Mouse (Mus musculus) hindbrain, postnatal 0 days (tissue): ENCODE measurements around the gene Hpcal4. TPM values are rescaled to one million over a fixed set of nuclear protein-coding genes. Genes with fewer than 3 reads are reported as not detected.

Experiments
- ATAC-seq: fragments of 200-750 bp; cut with Nextera tagmentation; 2 replicates; pipeline ENCODE4 v1.8.0; 2017; ENCODE audit warnings: mild to moderate bottlenecking, moderate TSS enrichment, moderate library complexity
- DNase-seq: peaks from one replicate; pipeline ENCODE4 v3.0.0-alpha.2; 2015; ENCODE audit warnings: low spot score
- H3K27ac ChIP-seq: fragments of 300-500 bp; sonication (generic); 2 replicates; pipeline ENCODE4 v1.5.1; 2014; ENCODE audit warnings: mild to moderate bottlenecking
- H3K27me3 ChIP-seq: fragments of 300-500 bp; sonication (generic); 2 replicates; pipeline ENCODE4 v1.6.1; 2014; ENCODE audit warnings: low read length, mixed read lengths; ENCODE audit not compliant: insufficient read depth
- H3K36me3 ChIP-seq: fragments of 300-500 bp; sonication (generic); 2 replicates; pipeline ENCODE4 v1.6.1; 2014; ENCODE audit warnings: low read length, mixed read lengths; ENCODE audit not compliant: insufficient read depth
- H3K4me1 ChIP-seq: fragments of 300-500 bp; sonication (generic); 2 replicates; pipeline ENCODE4 v1.6.1; 2014; ENCODE audit warnings: antibody characterized with exemption, low read length, mixed read lengths; ENCODE audit not compliant: insufficient read depth
- H3K4me2 ChIP-seq: fragments of 300-500 bp; sonication (generic); 2 replicates; pipeline ENCODE4 v1.6.1; 2014; ENCODE audit warnings: low read depth, mild to moderate bottlenecking, low read length, moderate library complexity, mixed read lengths
- H3K4me3 ChIP-seq: fragments of 300-500 bp; sonication (generic); 2 replicates; pipeline ENCODE4 v1.5.1; 2014; ENCODE audit warnings: low read length
- H3K9ac ChIP-seq: fragments of 300-500 bp; sonication (generic); replicated peaks from 2 replicates; pipeline ENCODE4 v1.6.1; 2014; ENCODE audit warnings: mild to moderate bottlenecking, low read length, moderate library complexity, mixed read lengths
- H3K9me3 ChIP-seq: fragments of 300-500 bp; sonication (generic); 2 replicates; pipeline ENCODE4 v1.6.1; 2016; ENCODE audit warnings: low read length, mixed read lengths
- CTCF ChIP-seq: IDR thresholded peaks from 2 replicates; pipeline ENCODE4 v1.5.1; 2016; ENCODE audit warnings: antibody characterized with exemption, control low read depth, low read depth
- WGBS: fragments of 180-500 bp; shearing (Covaris S2); extraction: QIAGEN DNeasy Blood & Tissue Kit; methylation state at CpG from one replicate; pipeline ENCODE4 v1.1.7; 2014; 5-methylcytosine and 5-hydroxymethylcytosine counted together
- polyA plus RNA-seq: library from polyadenylated mRNA; unstranded; fragments of >200 nt; fragmentation: Nextera tagmentation; extraction: Ambion mirVana; gene quantifications from 2 replicates; pipeline ENCODE4 v1.2.1, GENCODE M21; 2015
- total RNA-seq: library from RNA; depleted of rRNA; stranded (reverse); fragments of >200 nt; gene quantifications from 2 replicates; pipeline ENCODE4 v1.2.3, GENCODE M21; 2014

Hpcal4 gene
- total and polyA plus RNA-seq, 2 experiments from 2014 or later, result 43.8 to 46.3 TPM

- Histone ChIP-seq H3K27ac (no peak within 1 kb of the TSS), H3K4me1 (peaks cover 4% of the 10 kb centered on the region; the same call in 1 of the 2 replicates), H3K9ac (peak within 1 kb of the TSS; percentile 51), H3K36me3 (no peaks in the 10 kb centered on the region), H3K4me2 (peak within 1 kb of the TSS; percentile 85), H3K27me3 (no peaks in the 10 kb centered on the region), H3K4me3 (peak within 1 kb of the TSS; percentile 39), H3K9me3 (no peaks in the 10 kb centered on the region)
- WGBS, result 2% methylated on average over 58 of the region's 58 CpGs
- peak; percentile 59 for ATAC-seq
- TF ChIP-seq CTCF, result no peak
- peak; percentile 29 for DNase-seq
These were observed 18.4 kb downstream of the Hpcal4 start, which contains the start of gene Nt5c1a for GRCm38 (mm10) chr4:123201186-123202093. Nt5c1a (plus strand) TSS chr4:123201504.

- no peak for DNase-seq
- 20% methylated on average over 8 of the region's 8 CpGs for WGBS
- Histone ChIP-seq H3K27ac (no peak overlapping the region), H3K9ac (no peak overlapping the region), H3K4me2 (peak overlapping the region; percentile 85), H3K4me1 (peaks cover 4% of the 10 kb centered on the region; the same call in 1 of the 2 replicates), H3K4me3 (peak overlapping the region; percentile 39), H3K9me3 (no peaks in the 10 kb centered on the region), H3K36me3 (no peaks in the 10 kb centered on the region), H3K27me3 (no peaks in the 10 kb centered on the region)
- no peak for TF ChIP-seq CTCF
- ATAC-seq, result no peak
These were observed 19.0 kb downstream of the Hpcal4 start for GRCm38 (mm10) chr4:123202094-123202420.

GRCm38 (mm10) chr4:123207337-123207736 lies 24.3 kb downstream of the Hpcal4 start:
- Histone ChIP-seq H3K4me3 (no peak overlapping the region), H3K27ac (no peak overlapping the region), H3K9me3 (no peaks in the 10 kb centered on the region), H3K27me3 (no peaks in the 10 kb centered on the region), H3K9ac (no peak overlapping the region), H3K36me3 (no peaks in the 10 kb centered on the region), H3K4me2 (no peak overlapping the region), H3K4me1 (no peaks in the 10 kb centered on the region; the same call in 1 of the 2 replicates)
- DNase-seq (no peak), ATAC-seq (no peak)
- 82% methylated on average over 5 of the region's 5 CpGs for WGBS
- TF ChIP-seq CTCF, result no peak

GRCm38 (mm10) chr4:123210996-123211395 lies 28.0 kb downstream of the Hpcal4 start:
- Histone ChIP-seq H3K4me2 (no peak overlapping the region), H3K4me1 (no peaks in the 10 kb centered on the region; the same call in 1 of the 2 replicates), H3K36me3 (no peaks in the 10 kb centered on the region), H3K9ac (no peak overlapping the region), H3K4me3 (no peak overlapping the region), H3K9me3 (no peaks in the 10 kb centered on the region), H3K27ac (no peak overlapping the region), H3K27me3 (no peaks in the 10 kb centered on the region)
- DNase-seq, result no peak
- 61% methylated on average over 8 of the region's 8 CpGs for WGBS
- ATAC-seq, result no peak
- no peak for TF ChIP-seq CTCF

- H3K9ac ChIP-seq, result no peak overlapping the region
- no peak overlapping the region for H3K4me3 ChIP-seq
- 66% methylated on average over 5 of the region's 5 CpGs for WGBS
- no peak overlapping the region for H3K4me2 ChIP-seq
- no peaks in the 10 kb centered on the region for H3K36me3 ChIP-seq
- H3K27ac ChIP-seq, result no peak overlapping the region
- ATAC-seq, result no peak
- H3K9me3 ChIP-seq, result no peaks in the 10 kb centered on the region
- DNase-seq, result no peak
- H3K27me3 ChIP-seq, result no peaks in the 10 kb centered on the region
- H3K4me1 ChIP-seq, result no peaks in the 10 kb centered on the region; the same call in 1 of the 2 replicates
- TF ChIP-seq CTCF, result no peak
These were observed 28.4 kb downstream of the Hpcal4 start for GRCm38 (mm10) chr4:123211453-123211852.

GRCm38 (mm10) chr4:123212330-123212729 lies 29.3 kb downstream of the Hpcal4 start:
- ATAC-seq, result peak; percentile 30; the same call in 1 of the 2 replicates

GRCm38 (mm10) chr4:123213975-123214374 lies 30.9 kb downstream of the Hpcal4 start:
- no peak overlapping the region for H3K4me2 ChIP-seq
- DNase-seq (no peak), ATAC-seq (no peak)
- H3K36me3 ChIP-seq, result no peaks in the 10 kb centered on the region
- H3K27me3 ChIP-seq, result no peaks in the 10 kb centered on the region
- no peak overlapping the region for H3K9ac ChIP-seq
- H3K27ac ChIP-seq, result no peak overlapping the region
- 94% methylated on average over 9 of the region's 9 CpGs for WGBS
- no peaks in the 10 kb centered on the region; the same call in 1 of the 2 replicates for H3K4me1 ChIP-seq
- H3K4me3 ChIP-seq, result no peak overlapping the region
- no peaks in the 10 kb centered on the region for H3K9me3 ChIP-seq
- TF ChIP-seq CTCF, result no peak

More at GRCm38 (mm10) chr4:123212330-123212729, 29.3 kb downstream of the Hpcal4 start:
- H3K4me2 ChIP-seq, result no peak overlapping the region
- no peaks in the 10 kb centered on the region for H3K36me3 ChIP-seq
- no peak for DNase-seq
- TF ChIP-seq CTCF, result no peak
- H3K4me1 ChIP-seq, result no peaks in the 10 kb centered on the region; the same call in 1 of the 2 replicates
- no peak overlapping the region for H3K27ac ChIP-seq
- no peaks in the 10 kb centered on the region for H3K9me3 ChIP-seq
- H3K9ac ChIP-seq, result no peak overlapping the region
- no peaks in the 10 kb centered on the region for H3K27me3 ChIP-seq
- H3K4me3 ChIP-seq, result no peak overlapping the region
- 36% methylated on average over 2 of the region's 2 CpGs for WGBS
